Mouse (Mus musculus): ENCODE results near the gene Tmem252. TPM values are rescaled to one million over a fixed set of nuclear protein-coding genes. Genes with fewer than 3 reads are reported as not detected.
"Not testable (repeated sequence)": the region's sequence is repeated elsewhere in the genome, so short reads cannot be mapped to it uniquely, and the experiment has no call there.

Tmem252 gene
- polyA plus RNA-seq, 2 experiments: 0.03 to 0.11 TPM

DNA sequence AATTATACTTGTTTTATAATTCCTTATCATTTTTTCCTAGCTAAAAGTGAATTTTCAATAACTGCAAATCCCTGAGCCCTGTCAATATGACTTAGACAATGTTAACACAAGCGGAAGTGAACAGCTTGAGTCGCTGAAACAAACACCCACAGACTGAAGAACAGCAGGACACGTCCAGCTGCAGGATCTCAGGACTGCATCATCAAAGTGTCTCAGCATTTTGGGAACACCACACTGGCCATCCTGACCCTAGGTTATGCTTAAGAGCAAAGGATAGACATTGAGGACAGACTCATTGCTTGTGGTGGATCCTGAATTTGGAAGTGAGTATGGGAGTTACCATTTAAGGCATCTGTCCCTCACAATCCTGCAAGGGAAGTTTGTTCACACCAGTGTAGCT lies 25.4 kb downstream of the Tmem252 start:
- no peaks in the 10 kb centered on the region for H3K36me3 ChIP-seq (replicated peaks; ENCODE audit: control insufficient read depth, insufficient read depth, low read depth)
- no peak for TF ChIP-seq CTCF (IDR thresholded peaks at IDR 0.05; ENCODE audit: low read depth)
- no peak for TF ChIP-seq EP300 (IDR thresholded peaks at IDR 0.05; ENCODE audit: low read depth)
- ATAC-seq (ENCODE audit: insufficient read depth) (no peak), DNase-seq (ENCODE audit: low read depth in 3 of 3, low spot score in 3 of 3) (no peak)
- no peak overlapping the region for H3K4me3 ChIP-seq (ENCODE audit: insufficient read depth in 1 of 2, low read depth in 2 of 2, low read length in 2 of 2)
- H3K9me3 ChIP-seq (ENCODE audit: control insufficient read depth, low read length): no peaks in the 10 kb centered on the region
- H3K9ac ChIP-seq (replicated peaks): no peak overlapping the region
- H3K4me1 ChIP-seq (replicated peaks; ENCODE audit: control insufficient read depth in 2 of 2, insufficient read depth in 2 of 2, low read length in 1 of 2): no peaks in the 10 kb centered on the region
- no peaks in the 10 kb centered on the region for H3K27me3 ChIP-seq (ENCODE audit: control insufficient read depth, insufficient read depth, low read length)
- H3K27ac ChIP-seq: no peak overlapping the region
- WGBS (ENCODE audit: insufficient replicate concordance): 67% methylated on average over 3 of the region's 3 CpGs
- H3K4me2 ChIP-seq (ENCODE audit: low read depth): no peak overlapping the region

DNA sequence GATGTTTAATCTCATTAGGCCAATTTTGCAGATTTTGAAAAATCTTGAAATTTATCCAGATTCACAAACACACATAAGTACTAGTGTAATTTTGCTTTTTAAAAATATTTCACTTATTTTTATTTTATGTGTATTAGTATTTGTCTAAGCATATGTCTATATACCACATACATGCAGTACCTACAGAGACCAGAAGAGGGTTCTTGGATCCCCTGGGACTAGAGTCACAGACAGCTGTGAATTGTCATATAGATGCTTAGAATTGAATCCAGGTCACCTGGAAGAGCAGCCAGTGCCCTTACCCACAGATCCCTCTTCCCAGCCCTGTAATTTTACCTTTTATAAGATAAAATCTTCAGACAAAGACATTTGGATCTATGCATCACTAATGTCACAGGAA lies 26.1 kb downstream of the Tmem252 start:
- no peak for TF ChIP-seq EP300 (IDR thresholded peaks at IDR 0.05; ENCODE audit: low read depth)
- peak; percentile 28; the same call in 1 of the 2 replicates for TF ChIP-seq CTCF (IDR thresholded peaks at IDR 0.05; ENCODE audit: low read depth)
- Histone ChIP-seq H3K4me1 (replicated peaks; ENCODE audit: control insufficient read depth in 2 of 2, insufficient read depth in 2 of 2, low read length in 1 of 2) (no peaks in the 10 kb centered on the region), H3K9ac (replicated peaks) (no peak overlapping the region), H3K4me2 (ENCODE audit: low read depth) (no peak overlapping the region), H3K9me3 (ENCODE audit: control insufficient read depth, low read length) (no peaks in the 10 kb centered on the region), H3K36me3 (replicated peaks; ENCODE audit: control insufficient read depth, insufficient read depth, low read depth) (no peaks in the 10 kb centered on the region), H3K4me3 (ENCODE audit: insufficient read depth in 1 of 2, low read depth in 2 of 2, low read length in 2 of 2) (no peak overlapping the region), H3K27me3 (ENCODE audit: control insufficient read depth, insufficient read depth, low read length) (no peaks in the 10 kb centered on the region), H3K27ac (no peak overlapping the region)
- ATAC-seq (ENCODE audit: insufficient read depth) (no peak), DNase-seq (ENCODE audit: low read depth in 3 of 3, low spot score in 3 of 3) (no peak)

DNA sequence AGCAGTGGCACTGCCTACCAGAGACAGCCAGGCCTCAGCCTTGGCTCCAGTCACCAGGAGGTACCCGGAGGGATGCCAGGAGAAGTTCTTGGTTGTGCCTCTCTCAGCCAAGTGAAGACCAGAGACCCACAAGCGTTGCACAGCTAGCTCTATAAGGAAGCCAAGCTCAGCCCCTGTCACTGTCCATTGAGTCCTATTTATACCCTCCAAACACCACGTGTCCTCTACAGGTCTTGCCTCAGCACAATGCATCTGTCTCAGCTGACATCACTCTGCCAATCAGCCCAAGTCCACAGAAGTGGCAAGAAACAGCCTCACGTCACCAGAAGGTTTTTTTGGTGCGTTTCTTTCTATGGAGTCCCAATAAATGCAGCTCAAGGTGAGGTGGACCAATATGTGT lies 26.9 kb downstream of the Tmem252 start:
- no peak overlapping the region for H3K4me2 ChIP-seq (ENCODE audit: low read depth)
- H3K27ac ChIP-seq: no peak overlapping the region
- no peak for ATAC-seq (ENCODE audit: insufficient read depth)
- H3K27me3 ChIP-seq (ENCODE audit: control insufficient read depth, insufficient read depth, low read length): no peaks in the 10 kb centered on the region
- no peaks in the 10 kb centered on the region for H3K36me3 ChIP-seq (replicated peaks; ENCODE audit: control insufficient read depth, insufficient read depth, low read depth)
- H3K4me3 ChIP-seq (ENCODE audit: insufficient read depth in 1 of 2, low read depth in 2 of 2, low read length in 2 of 2): no peak overlapping the region
- TF ChIP-seq CTCF (IDR thresholded peaks at IDR 0.05; ENCODE audit: low read depth): no peak
- TF ChIP-seq EP300 (IDR thresholded peaks at IDR 0.05; ENCODE audit: low read depth): no peak
- no peaks in the 10 kb centered on the region for H3K4me1 ChIP-seq (replicated peaks; ENCODE audit: control insufficient read depth in 2 of 2, insufficient read depth in 2 of 2, low read length in 1 of 2)
- no peak for DNase-seq (ENCODE audit: low read depth in 3 of 3, low spot score in 3 of 3)
- H3K9ac ChIP-seq (replicated peaks): no peak overlapping the region
- no peaks in the 10 kb centered on the region for H3K9me3 ChIP-seq (ENCODE audit: control insufficient read depth, low read length)
- WGBS (ENCODE audit: insufficient replicate concordance): 59% methylated on average over 5 of the region's 5 CpGs

DNA sequence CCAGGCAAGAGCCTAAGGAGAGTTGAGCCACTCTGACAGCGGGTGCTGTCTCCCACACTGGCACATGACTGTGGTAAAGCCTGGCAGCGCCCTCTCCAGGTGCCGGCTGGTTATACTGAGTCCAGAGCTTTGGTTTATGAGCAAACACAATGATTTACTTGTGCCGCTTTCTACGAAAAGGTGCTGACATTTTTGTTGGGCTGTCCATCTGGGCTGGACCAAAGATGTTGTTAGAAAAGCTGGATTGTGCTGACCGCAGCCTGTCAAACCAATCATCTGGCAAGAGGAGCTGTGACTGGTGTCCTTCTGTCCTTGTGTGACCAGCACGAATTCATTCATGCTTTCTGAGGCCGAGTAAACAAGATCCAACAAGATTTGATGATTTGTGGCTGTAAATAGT lies 27.9 kb downstream of the Tmem252 start:
- 50% methylated on average over 8 of the region's 8 CpGs for WGBS (ENCODE audit: insufficient replicate concordance)
- no peak overlapping the region for H3K4me3 ChIP-seq (ENCODE audit: insufficient read depth in 1 of 2, low read depth in 2 of 2, low read length in 2 of 2)
- no peaks in the 10 kb centered on the region for H3K36me3 ChIP-seq (replicated peaks; ENCODE audit: control insufficient read depth, insufficient read depth, low read depth)
- ATAC-seq (ENCODE audit: insufficient read depth) (no peak), DNase-seq (ENCODE audit: low read depth in 3 of 3, low spot score in 3 of 3) (no peak)
- no peaks in the 10 kb centered on the region for H3K4me1 ChIP-seq (replicated peaks; ENCODE audit: control insufficient read depth in 2 of 2, insufficient read depth in 2 of 2, low read length in 1 of 2)
- no peaks in the 10 kb centered on the region for H3K27me3 ChIP-seq (ENCODE audit: control insufficient read depth, insufficient read depth, low read length)
- no peaks in the 10 kb centered on the region for H3K9me3 ChIP-seq (ENCODE audit: control insufficient read depth, low read length)
- H3K9ac ChIP-seq (replicated peaks): no peak overlapping the region
- TF ChIP-seq CTCF (IDR thresholded peaks at IDR 0.05; ENCODE audit: low read depth) (0 out of 2 replicates have a peak, but pooled peaks have one; percentile 7), EP300 (IDR thresholded peaks at IDR 0.05; ENCODE audit: low read depth) (no peak)
- no peak overlapping the region for H3K27ac ChIP-seq
- H3K4me2 ChIP-seq (ENCODE audit: low read depth): no peak overlapping the region

DNA sequence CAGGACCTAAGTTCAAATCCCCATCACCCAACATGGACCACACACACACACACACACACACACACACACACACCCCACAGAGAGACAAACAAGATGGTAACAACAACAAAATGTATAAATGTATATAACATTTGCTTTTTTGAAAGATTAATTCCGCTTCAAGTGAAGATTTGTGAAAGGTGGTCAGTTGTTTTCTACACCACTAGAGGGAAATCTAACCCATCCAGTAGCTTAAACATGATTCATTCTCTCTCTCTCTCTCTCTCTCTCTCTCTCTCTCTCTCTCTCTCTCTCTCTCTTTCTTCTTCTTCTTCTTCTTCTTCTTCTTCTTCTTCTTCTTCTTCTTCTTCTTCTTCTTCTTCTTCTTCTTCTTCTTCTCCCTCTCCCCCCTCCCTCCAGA lies 29.4 kb downstream of the Tmem252 start:
- not testable (repeated sequence) for H3K4me1 ChIP-seq (replicated peaks; ENCODE audit: control insufficient read depth in 2 of 2, insufficient read depth in 2 of 2, low read length in 1 of 2); H3K36me3 ChIP-seq (replicated peaks; ENCODE audit: control insufficient read depth, insufficient read depth, low read depth); H3K4me3 ChIP-seq (ENCODE audit: insufficient read depth in 1 of 2, low read depth in 2 of 2, low read length in 2 of 2); H3K27me3 ChIP-seq (ENCODE audit: control insufficient read depth, insufficient read depth, low read length); ATAC-seq (ENCODE audit: insufficient read depth); H3K9me3 ChIP-seq (ENCODE audit: control insufficient read depth, low read length); H3K9ac ChIP-seq (replicated peaks); DNase-seq (ENCODE audit: low read depth in 3 of 3, low spot score in 3 of 3); H3K4me2 ChIP-seq (ENCODE audit: low read depth); H3K27ac ChIP-seq
- 53% methylated on average over 1 of the region's 1 CpGs for WGBS (ENCODE audit: insufficient replicate concordance)

DNA sequence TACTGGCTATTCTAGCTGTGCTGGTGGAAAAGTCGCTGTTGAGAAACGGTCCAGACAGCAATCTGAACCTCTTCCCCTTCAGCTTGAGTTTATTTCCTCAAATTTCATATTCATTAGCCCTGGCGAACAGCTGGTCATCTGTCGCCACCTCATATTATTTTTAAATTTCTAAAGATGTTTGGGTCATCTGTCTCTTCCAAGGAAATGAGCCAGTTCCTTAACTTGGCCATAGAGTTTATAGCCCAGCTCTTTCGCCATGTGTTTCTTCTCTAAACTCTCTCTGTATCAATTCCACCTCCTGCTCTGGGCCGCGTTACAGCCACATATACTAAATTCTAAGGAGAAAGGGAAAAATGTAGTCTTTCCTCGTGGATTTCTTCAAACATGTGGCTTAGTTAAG lies 29.9 kb downstream of the Tmem252 start:
- Histone ChIP-seq H3K27ac (no peak overlapping the region), H3K4me1 (replicated peaks; ENCODE audit: control insufficient read depth in 2 of 2, insufficient read depth in 2 of 2, low read length in 1 of 2) (no peaks in the 10 kb centered on the region), H3K9ac (replicated peaks) (no peak overlapping the region), H3K4me2 (ENCODE audit: low read depth) (no peak overlapping the region), H3K9me3 (ENCODE audit: control insufficient read depth, low read length) (no peaks in the 10 kb centered on the region), H3K36me3 (replicated peaks; ENCODE audit: control insufficient read depth, insufficient read depth, low read depth) (no peaks in the 10 kb centered on the region), H3K4me3 (ENCODE audit: insufficient read depth in 1 of 2, low read depth in 2 of 2, low read length in 2 of 2) (no peak overlapping the region), H3K27me3 (ENCODE audit: control insufficient read depth, insufficient read depth, low read length) (no peaks in the 10 kb centered on the region)
- no peak for ATAC-seq (ENCODE audit: insufficient read depth)
- no peak for DNase-seq (ENCODE audit: low read depth in 3 of 3, low spot score in 3 of 3)
- no peak for TF ChIP-seq CTCF (IDR thresholded peaks at IDR 0.05; ENCODE audit: low read depth)
- TF ChIP-seq EP300 (IDR thresholded peaks at IDR 0.05; ENCODE audit: low read depth): no peak
- 47% methylated on average over 8 of the region's 8 CpGs for WGBS (ENCODE audit: insufficient replicate concordance)

Data from liver, embryonic 14.5 days (tissue).